Mouse (Mus musculus) lung, embryonic 16.5 days (tissue): ENCODE measurements around the gene Tmem117. TPM values are rescaled to one million over a fixed set of nuclear protein-coding genes. Genes with fewer than 3 reads are reported as not detected.

Source experiments
- ATAC-seq: fragments of 200-750 bp; cut with Nextera tagmentation; 2 replicates; pipeline ENCODE4 v1.8.0; 2017; ENCODE audit warnings: low read depth, mild to moderate bottlenecking, moderate library complexity
- H3K27ac ChIP-seq: fragments of 300-500 bp; sonication (generic); 2 replicates; pipeline ENCODE4 v1.5.1; 2014; ENCODE audit warnings: mild to moderate bottlenecking, control low read depth, low read length
- H3K27me3 ChIP-seq: fragments of 300-500 bp; sonication (generic); 2 replicates; pipeline ENCODE4 v1.6.1; 2014; ENCODE audit warnings: low read depth, low read length, mixed read lengths; ENCODE audit not compliant: control insufficient read depth, insufficient read depth
- H3K36me3 ChIP-seq: fragments of 300-500 bp; sonication (generic); 2 replicates; pipeline ENCODE4 v1.6.1; 2014; ENCODE audit warnings: low read length; ENCODE audit not compliant: control insufficient read depth, insufficient read depth
- H3K4me1 ChIP-seq: fragments of 300-500 bp; sonication (generic); replicated peaks from 2 replicates; pipeline ENCODE4 v1.6.1; 2014; ENCODE audit warnings: low read length, mixed read lengths; ENCODE audit not compliant: control insufficient read depth, insufficient read depth
- H3K4me2 ChIP-seq: fragments of 300-500 bp; sonication (generic); 2 replicates; pipeline ENCODE4 v1.6.1; 2014; ENCODE audit warnings: low read depth, low read length, control low read depth
- H3K4me3 ChIP-seq: fragments of 300-500 bp; sonication (generic); 2 replicates; pipeline ENCODE4 v1.5.1; 2014; ENCODE audit warnings: mild to moderate bottlenecking, low read length, control low read depth
- H3K9ac ChIP-seq: fragments of 300-500 bp; sonication (generic); 2 replicates; pipeline ENCODE4 v1.6.1; 2014; ENCODE audit warnings: low read length, control low read depth
- H3K9me3 ChIP-seq: fragments of 300-500 bp; sonication (generic); 2 replicates; pipeline ENCODE4 v1.6.1; 2016; ENCODE audit warnings: low read length; ENCODE audit not compliant: control insufficient read depth
- WGBS: fragments of 180-500 bp; shearing (Covaris S2); extraction: QIAGEN DNeasy Blood & Tissue Kit; methylation state at CpG from one replicate; pipeline ENCODE4 v1.1.7; 2014; 5-methylcytosine and 5-hydroxymethylcytosine counted together
- polyA plus RNA-seq: library from polyadenylated mRNA; unstranded; fragments of >200 nt; fragmentation: Nextera tagmentation; extraction: Ambion mirVana; gene quantifications from 2 replicates; pipeline ENCODE4 v1.2.1, GENCODE M21; 2015

Tmem117 gene
- polyA plus RNA-seq, 1 experiment from 2014 or later: 2.7 TPM

DNA sequence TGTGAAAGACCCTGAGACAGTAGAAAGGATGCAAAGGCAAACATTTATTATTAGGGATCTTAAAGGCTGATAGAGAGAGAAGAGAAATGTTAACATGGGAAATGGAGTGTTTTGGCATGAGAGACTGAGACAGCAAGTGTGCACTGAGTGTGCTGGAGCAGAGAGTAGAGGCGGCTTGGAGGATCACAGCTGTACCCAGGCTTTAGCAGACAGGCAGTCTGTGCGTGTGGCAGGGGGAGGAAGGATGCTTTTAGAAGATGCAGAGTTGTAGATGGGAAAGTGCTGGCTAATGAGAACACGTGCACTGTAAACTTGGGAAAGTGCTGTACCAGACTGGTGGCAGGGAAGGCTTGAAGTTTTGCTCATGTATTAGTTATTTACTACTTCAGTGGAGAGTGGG lies 301.7 kb downstream of the Tmem117 start:
- Histone ChIP-seq H3K4me1 (no peaks in the 10 kb centered on the region), H3K9me3 (no peaks in the 10 kb centered on the region)
- 30% methylated on average over 3 of the region's 3 CpGs for WGBS

DNA sequence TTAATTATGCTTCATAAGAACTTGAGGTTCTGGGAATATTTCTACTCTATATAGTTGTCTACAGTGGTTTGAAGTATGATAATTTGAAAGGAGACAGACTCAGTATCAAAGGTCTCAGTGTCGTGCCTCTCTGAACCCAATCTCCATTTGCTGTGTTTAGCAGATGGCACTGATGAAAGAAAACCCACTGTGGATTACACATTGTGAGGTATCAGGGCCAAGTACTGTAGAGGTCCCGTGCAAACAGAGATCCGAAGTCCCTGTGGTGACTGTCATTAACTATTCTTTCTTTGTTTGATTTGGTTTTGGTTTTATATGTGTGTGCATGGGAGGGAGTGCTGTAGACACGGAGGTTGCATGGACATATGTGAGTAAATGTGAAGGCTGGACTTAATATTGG lies 304.0 kb downstream of the Tmem117 start:
- Histone ChIP-seq H3K36me3 (no peaks in the 10 kb centered on the region), H3K4me2 (no peak overlapping the region), H3K9me3 (no peaks in the 10 kb centered on the region), H3K4me1 (no peaks in the 10 kb centered on the region), H3K4me3 (no peak overlapping the region), H3K27ac (no peak overlapping the region), H3K9ac (no peak overlapping the region), H3K27me3 (no peaks in the 10 kb centered on the region)
- ATAC-seq: no peak
- 80% methylated on average over 4 of the region's 4 CpGs for WGBS

More for the DNA sequence above, 301.7 kb downstream of the Tmem117 start:
- ATAC-seq: no peak
- Histone ChIP-seq H3K9ac (no peak overlapping the region), H3K27me3 (no peaks in the 10 kb centered on the region), H3K4me2 (no peak overlapping the region), H3K36me3 (no peaks in the 10 kb centered on the region), H3K4me3 (no peak overlapping the region), H3K27ac (no peak overlapping the region)

DNA sequence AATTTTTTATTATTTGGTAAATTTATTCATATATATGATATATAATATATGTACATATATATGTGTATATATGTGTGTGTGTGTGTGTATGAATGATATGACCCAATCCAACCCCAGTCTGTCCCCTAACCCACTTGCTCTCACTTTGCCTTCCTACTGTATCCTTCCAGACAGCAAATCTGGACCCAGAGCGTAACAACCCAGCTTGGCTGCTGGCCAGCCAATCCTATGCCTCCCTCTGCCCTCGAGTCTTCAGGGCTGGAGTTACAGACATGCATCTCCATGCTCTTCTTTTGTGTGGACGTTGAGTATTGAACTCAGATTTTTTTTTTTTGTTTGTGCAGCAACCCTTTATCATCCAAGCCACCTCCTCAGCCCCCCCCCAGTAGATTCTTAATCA lies 304.4 kb downstream of the Tmem117 start:
- Histone ChIP-seq H3K4me1 (no peaks in the 10 kb centered on the region), H3K4me2 (no peak overlapping the region), H3K36me3 (no peaks in the 10 kb centered on the region), H3K9me3 (no peaks in the 10 kb centered on the region), H3K27ac (no peak overlapping the region), H3K4me3 (no peak overlapping the region), H3K27me3 (no peaks in the 10 kb centered on the region), H3K9ac (no peak overlapping the region)
- 32% methylated on average over 3 of the region's 3 CpGs for WGBS
- ATAC-seq: no peak

DNA sequence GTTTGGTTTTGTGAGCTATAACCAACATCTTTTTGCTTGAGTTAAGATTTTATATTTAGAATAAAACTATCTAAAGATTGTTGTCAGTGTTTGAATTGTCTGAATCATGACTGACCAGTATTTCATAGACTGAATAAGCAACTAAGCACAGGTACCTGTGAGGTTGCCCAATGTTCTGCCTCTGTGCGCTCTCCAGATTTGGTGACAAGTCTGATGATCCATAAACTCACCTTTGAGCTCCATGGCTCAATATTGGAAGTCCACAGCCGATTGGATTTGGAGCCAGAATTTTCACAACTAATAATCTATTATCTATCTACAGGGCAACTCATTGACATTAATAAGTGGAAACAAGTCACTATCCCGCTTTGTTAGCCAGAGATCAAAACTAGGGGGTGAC lies 312.9 kb downstream of the Tmem117 start:
- Histone ChIP-seq H3K27me3 (no peaks in the 10 kb centered on the region), H3K27ac (no peak overlapping the region), H3K36me3 (no peaks in the 10 kb centered on the region), H3K4me1 (no peaks in the 10 kb centered on the region), H3K4me3 (no peak overlapping the region), H3K9me3 (no peaks in the 10 kb centered on the region), H3K9ac (no peak overlapping the region), H3K4me2 (no peak overlapping the region)
- 78% methylated on average over 3 of the region's 3 CpGs for WGBS
- ATAC-seq: no peak

DNA sequence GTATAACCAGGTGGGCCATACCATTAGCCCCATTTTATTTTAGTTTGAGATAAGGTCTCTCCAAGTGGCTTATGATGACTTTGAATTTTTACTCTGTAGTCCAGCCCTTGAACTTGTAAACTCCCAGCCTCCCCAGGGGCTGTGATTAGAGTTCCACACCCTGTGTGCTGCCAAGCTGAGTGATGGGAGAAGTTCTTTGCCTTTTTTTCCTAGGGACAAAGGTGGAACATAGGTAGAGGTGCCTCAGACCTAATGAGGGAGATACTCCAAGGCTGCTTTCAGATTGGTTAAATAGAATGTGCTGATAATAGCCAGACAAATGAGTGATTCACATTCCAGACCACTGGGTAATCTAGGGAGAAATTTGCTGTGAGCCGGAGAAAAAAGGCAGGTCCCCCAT lies 313.4 kb downstream of the Tmem117 start:
- H3K4me2 ChIP-seq: no peak overlapping the region
- no peaks in the 10 kb centered on the region for H3K4me1 ChIP-seq
- H3K9ac ChIP-seq: no peak overlapping the region
- H3K27ac ChIP-seq: no peak overlapping the region
- WGBS: 44% methylated on average over 1 of the region's 1 CpGs
- no peaks in the 10 kb centered on the region for H3K27me3 ChIP-seq
- no peak overlapping the region for H3K4me3 ChIP-seq
- H3K9me3 ChIP-seq: no peaks in the 10 kb centered on the region
- H3K36me3 ChIP-seq: no peaks in the 10 kb centered on the region
- ATAC-seq: no peak

DNA sequence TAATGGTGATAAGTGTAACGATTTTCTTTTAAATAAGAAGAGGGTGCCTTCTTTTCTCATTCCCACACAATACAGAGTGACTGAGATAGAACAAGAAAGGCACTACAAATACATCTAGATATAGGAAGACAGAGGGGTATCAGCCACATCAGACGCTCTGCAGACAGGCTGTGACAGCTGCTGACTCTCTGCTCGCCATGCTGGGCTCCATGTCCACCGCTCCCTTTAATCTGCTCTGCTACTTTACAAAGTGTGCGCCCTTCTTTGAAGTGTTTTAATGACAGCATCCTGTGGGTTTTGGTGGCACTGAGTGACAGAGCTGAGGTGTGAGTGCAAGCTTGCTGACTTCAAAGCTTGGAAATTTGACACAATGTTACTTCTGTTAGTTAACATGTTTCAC lies 314.9 kb downstream of the Tmem117 start:
- Histone ChIP-seq H3K9me3 (no peaks in the 10 kb centered on the region), H3K4me3 (no peak overlapping the region), H3K9ac (no peak overlapping the region), H3K36me3 (no peaks in the 10 kb centered on the region), H3K4me2 (no peak overlapping the region), H3K27me3 (no peaks in the 10 kb centered on the region), H3K27ac (no peak overlapping the region), H3K4me1 (no peaks in the 10 kb centered on the region)
- 29% methylated on average over 5 of the region's 5 CpGs for WGBS
- no peak for ATAC-seq

DNA sequence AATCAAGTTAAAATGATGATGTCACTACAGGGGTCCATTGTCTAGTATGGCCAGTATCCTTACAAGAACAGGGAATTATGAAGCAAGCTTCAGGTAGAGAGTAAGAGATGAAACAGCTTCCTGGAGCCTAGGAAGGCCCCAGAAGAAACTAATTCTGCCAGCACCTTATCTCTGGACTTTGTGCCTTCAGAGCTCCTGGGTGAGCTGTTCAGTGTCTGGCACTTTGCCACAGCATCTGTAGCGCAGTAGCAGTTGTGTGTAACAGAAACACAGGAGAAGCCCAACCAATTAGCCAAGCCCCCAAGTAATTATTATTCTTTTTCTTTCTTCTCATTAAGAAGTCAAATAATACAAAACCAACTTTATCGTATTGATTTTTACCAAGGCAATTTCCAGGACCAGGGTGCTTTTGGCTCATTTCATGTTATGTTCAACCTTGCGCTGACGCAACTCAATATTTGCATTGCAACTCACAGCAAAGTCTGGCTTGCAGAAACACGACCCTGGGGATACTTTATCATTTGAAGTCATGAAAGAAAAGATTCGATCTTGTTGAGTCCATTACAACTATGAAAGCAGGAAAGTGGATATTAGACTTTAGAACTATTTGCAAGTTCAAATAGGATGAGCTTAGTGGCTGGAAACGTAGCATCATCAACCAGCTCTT lies 322.5 kb downstream of the Tmem117 start:
- H3K4me2 ChIP-seq: no peak overlapping the region
- no peaks in the 10 kb centered on the region for H3K27me3 ChIP-seq
- H3K4me1 ChIP-seq: no peaks in the 10 kb centered on the region
- H3K9me3 ChIP-seq: no peaks in the 10 kb centered on the region
- WGBS: 71% methylated on average over 7 of the region's 7 CpGs
- no peak overlapping the region for H3K4me3 ChIP-seq
- ATAC-seq: no peak
- no peaks in the 10 kb centered on the region for H3K36me3 ChIP-seq
- H3K9ac ChIP-seq: no peak overlapping the region
- H3K27ac ChIP-seq: no peak overlapping the region

DNA sequence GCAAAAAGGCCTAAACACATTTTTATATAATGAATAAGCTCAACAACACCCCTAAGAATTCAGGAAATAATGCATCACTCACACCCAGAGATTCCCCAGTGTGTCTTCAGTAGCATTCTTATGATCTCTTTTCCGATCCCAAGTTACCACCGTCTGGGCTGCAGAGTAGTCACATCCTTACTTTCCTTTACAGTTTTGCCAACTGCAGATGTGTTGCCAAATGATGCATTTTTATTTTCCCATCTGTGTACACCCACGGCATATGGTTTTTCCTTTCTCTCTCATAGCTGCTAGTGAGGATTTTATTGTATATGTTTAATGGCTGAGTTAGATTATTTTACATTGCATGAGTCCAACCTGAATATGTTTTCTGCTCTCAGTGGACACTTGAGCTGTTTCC lies 327.7 kb downstream of the Tmem117 start:
- ATAC-seq: no peak
- H3K4me1 ChIP-seq: no peaks in the 10 kb centered on the region
- no peaks in the 10 kb centered on the region for H3K9me3 ChIP-seq
- H3K27me3 ChIP-seq: no peaks in the 10 kb centered on the region
- no peak overlapping the region for H3K4me3 ChIP-seq
- WGBS: 47% methylated on average over 3 of the region's 3 CpGs
- no peak overlapping the region for H3K9ac ChIP-seq
- H3K36me3 ChIP-seq: no peaks in the 10 kb centered on the region
- H3K27ac ChIP-seq: no peak overlapping the region
- H3K4me2 ChIP-seq: no peak overlapping the region

DNA sequence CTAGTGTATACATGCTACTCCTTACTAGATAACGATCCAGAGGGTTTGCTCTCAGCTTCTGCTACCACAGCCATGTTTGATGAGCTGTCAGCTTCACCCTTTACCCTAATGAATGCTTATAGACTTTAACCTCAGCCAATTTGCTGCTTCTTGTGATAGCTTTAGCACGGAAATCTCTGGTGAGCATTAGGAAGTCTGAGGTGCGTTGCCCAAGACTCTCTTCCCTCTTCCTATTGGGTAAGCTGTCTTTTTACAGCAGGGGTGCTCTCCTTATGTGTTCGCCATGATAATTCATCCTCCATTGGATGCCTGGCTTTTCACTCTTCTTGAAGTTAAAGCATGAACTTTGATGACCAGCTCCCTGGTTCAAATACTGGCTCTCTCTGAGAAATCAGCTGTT lies 328.2 kb downstream of the Tmem117 start:
- no peaks in the 10 kb centered on the region for H3K27me3 ChIP-seq
- no peak overlapping the region for H3K27ac ChIP-seq
- H3K36me3 ChIP-seq: no peaks in the 10 kb centered on the region
- ATAC-seq: no peak
- no peak overlapping the region for H3K4me2 ChIP-seq
- H3K9me3 ChIP-seq: no peaks in the 10 kb centered on the region
- WGBS: 61% methylated on average over 4 of the region's 4 CpGs
- no peak overlapping the region for H3K4me3 ChIP-seq
- H3K4me1 ChIP-seq: no peaks in the 10 kb centered on the region
- H3K9ac ChIP-seq: no peak overlapping the region

DNA sequence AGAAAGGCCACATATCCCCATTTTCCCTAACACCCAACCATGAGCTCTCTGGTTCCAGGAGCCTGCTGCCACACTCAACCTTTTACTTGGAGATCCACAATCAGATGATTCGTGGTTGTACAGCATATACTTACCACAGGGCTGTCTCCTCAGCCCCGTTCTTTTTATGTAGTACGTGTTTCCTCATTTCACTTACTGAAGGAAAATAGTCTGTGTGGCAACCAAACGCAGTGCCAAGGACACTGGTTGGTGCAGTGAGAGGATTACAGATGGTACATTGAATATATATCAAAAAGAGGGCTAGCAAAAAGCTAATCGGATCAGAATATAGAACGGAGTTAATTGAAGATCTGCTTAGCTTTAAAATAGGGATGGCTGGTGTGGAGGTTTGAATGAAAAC lies 338.0 kb downstream of the Tmem117 start:
- H3K4me1 ChIP-seq: no peaks in the 10 kb centered on the region
- no peaks in the 10 kb centered on the region for H3K27me3 ChIP-seq
- H3K4me3 ChIP-seq: no peak overlapping the region
- H3K4me2 ChIP-seq: no peak overlapping the region
- no peak overlapping the region for H3K9ac ChIP-seq
- ATAC-seq: no peak
- WGBS: 83% methylated on average over 6 of the region's 6 CpGs
- no peaks in the 10 kb centered on the region for H3K9me3 ChIP-seq
- H3K36me3 ChIP-seq: no peaks in the 10 kb centered on the region
- H3K27ac ChIP-seq: no peak overlapping the region
